In genomic region chr1:87214748-87215147, GRCm38 (mm10) we compare ENCODE assay signal across 8 mouse cellular contexts. TPM values are rescaled to one million over a fixed set of nuclear protein-coding genes. Genes with fewer than 3 reads are reported as not detected.
A peak's percentile ranks its signal among the peaks of the same experiment; 100 is the strongest.
DNase-seq lines count a peak whose midpoint lies in the region; ATAC-seq and TF ChIP-seq lines count a peak whose summit lies in the region.

No protein-coding gene starts in this region.

- H3K9ac ChIP-seq in liver, embryonic 12.5 days: peak overlapping the region; percentile 98

- no peaks in the 10 kb centered on the region for H3K9me3 ChIP-seq in heart, embryonic 10.5 days
- no peaks in the 10 kb centered on the region for H3K9me3 ChIP-seq in liver, embryonic 12.5 days (replicated peaks)

- peak overlapping the region; percentile 93 for H3K4me3 ChIP-seq in heart, embryonic 10.5 days
- H3K4me3 ChIP-seq in embryonic fibroblast, embryonic 13.5 days (ENCODE audit: insufficient read depth, low read length): peak overlapping the region; percentile 86
- H3K4me3 ChIP-seq in liver, embryonic 12.5 days: peak overlapping the region; percentile 96

- no peak for TF ChIP-seq CTCF in embryonic fibroblast, embryonic 13.5 days (IDR thresholded peaks at IDR 0.05; ENCODE audit: borderline replicate concordance, insufficient read depth, low read length)

- peak overlapping the region; percentile 100 for H3K27ac ChIP-seq in heart, embryonic 10.5 days
- no peak overlapping the region for H3K27ac ChIP-seq in embryonic fibroblast, embryonic 13.5 days (ENCODE audit: insufficient read depth, low read length)
- peak overlapping the region; percentile 99 for H3K27ac ChIP-seq in liver, embryonic 12.5 days

- peaks cover 8% of the 10 kb centered on the region for H3K36me3 ChIP-seq in heart, embryonic 10.5 days
- H3K36me3 ChIP-seq in liver, embryonic 12.5 days: peaks cover 41% of the 10 kb centered on the region

- whole genome bisulfite sequencing in heart, embryonic 10.5 days: 26% methylated on average over 4 of the region's 4 CpGs
- 9% methylated on average over 4 of the region's 4 CpGs for WGBS in liver, embryonic 12.5 days (ENCODE audit: insufficient replicate concordance)

- no peak for ATAC-seq in liver, embryonic 12.5 days

- DNase-seq in heart, embryonic 10.5 days (ENCODE audit: low spot score): no peak
- DNase-seq in heart, adult 8-10 months (ENCODE audit: low spot score): no peak
- peak; percentile 34 for DNase-seq in 416B (ENCODE audit: low read depth)
- no peak for DNase-seq in adrenal gland, postnatal 14 days
- no peak for DNase-seq in left cerebral cortex, postnatal 14 days (ENCODE audit: low spot score in 2 of 2)
- DNase-seq in testis, postnatal 14 days (ENCODE audit: low spot score): no peak

- H3K27me3 ChIP-seq in heart, embryonic 10.5 days (ENCODE audit: insufficient read depth, poor library complexity, severe bottlenecking): peaks cover 4% of the 10 kb centered on the region; the same call in 1 of the 2 replicates
- H3K27me3 ChIP-seq in liver, embryonic 12.5 days (replicated peaks): peaks cover 8% of the 10 kb centered on the region; the same call in 1 of the 2 replicates

- H3K4me1 ChIP-seq in heart, embryonic 10.5 days: peaks cover 23% of the 10 kb centered on the region
- H3K4me1 ChIP-seq in embryonic fibroblast, embryonic 13.5 days (ENCODE audit: control insufficient read depth, insufficient read depth, low read length): peaks cover 3% of the 10 kb centered on the region
- H3K4me1 ChIP-seq in liver, embryonic 12.5 days: peaks cover 49% of the 10 kb centered on the region

- 0 out of 2 replicates have a peak, but pooled peaks have one; percentile 24 for TF ChIP-seq POLR2A in embryonic fibroblast, embryonic 13.5 days (IDR thresholded peaks at IDR 0.05; ENCODE audit: low read depth, low read length)

- intact Hi-C loops in left cerebral cortex, postnatal 14 days (cut with DNase I): no loop called here

- peak overlapping the region; percentile 93 for H3K4me2 ChIP-seq in liver, embryonic 12.5 days

RNA-seq across cellular contexts. Expression of gene Eif4e2, which starts 1.0 kb away (rescaled TPM):
- 153 and 174 TPM in 2 replicates for polyA plus RNA-seq in heart, embryonic 10.5 days (2016; fragmentation: Nextera tagmentation; extraction: Ambion mirVana)
- total RNA-seq in heart, adult 8-10 months (2022): 10 to 100 TPM; 44.0 to 56.1 (median 49.0) TPM
- polyA plus RNA-seq in embryonic fibroblast, embryonic 13.5 days (2011; ENCODE audit: insufficient read length, low read depth, missing spikeins): 172 and 190 TPM in 2 replicates
- polyA plus RNA-seq in liver, embryonic 12.5 days (2016; fragmentation: Nextera tagmentation; extraction: Ambion mirVana): 114 and 117 TPM in 2 replicates
- 94.4 and 104 TPM in 2 replicates for total RNA-seq in adrenal gland, postnatal 14 days (2021)
- 10 to 100 TPM; 72.7 to 75.0 TPM for total RNA-seq in left cerebral cortex, postnatal 14 days (2021)

RNA-seq across cellular contexts. Expression of gene Chrng, which starts 10.3 kb away (rescaled TPM):
- 0.34 and 0.96 TPM in 2 replicates for polyA plus RNA-seq in heart, embryonic 10.5 days (2016; fragmentation: Nextera tagmentation; extraction: Ambion mirVana)
- not detected for total RNA-seq in heart, adult 8-10 months (2022)
- not detected in 2 replicates for polyA plus RNA-seq in embryonic fibroblast, embryonic 13.5 days (2011; ENCODE audit: insufficient read length, low read depth, missing spikeins)
- polyA plus RNA-seq in liver, embryonic 12.5 days (2016; fragmentation: Nextera tagmentation; extraction: Ambion mirVana): 0.52 and 0.54 TPM in 2 replicates
- total RNA-seq in adrenal gland, postnatal 14 days (2021): not detected in 2 replicates
- total RNA-seq in left cerebral cortex, postnatal 14 days (2021): not detected

RNA-seq across cellular contexts. Expression of gene Chrnd, which starts 24.3 kb away (rescaled TPM):
- polyA plus RNA-seq in heart, embryonic 10.5 days (2016; fragmentation: Nextera tagmentation; extraction: Ambion mirVana): 0.09 and 0.13 TPM in 2 replicates
- total RNA-seq in heart, adult 8-10 months (2022): not detected
- not detected in 2 replicates for polyA plus RNA-seq in embryonic fibroblast, embryonic 13.5 days (2011; ENCODE audit: insufficient read length, low read depth, missing spikeins)
- 0.07 TPM in 1 of 2 replicates, not detected in the other for polyA plus RNA-seq in liver, embryonic 12.5 days (2016; fragmentation: Nextera tagmentation; extraction: Ambion mirVana)
- total RNA-seq in adrenal gland, postnatal 14 days (2021): not detected in 2 replicates
- total RNA-seq in left cerebral cortex, postnatal 14 days (2021): not detected

RNA-seq across cellular contexts. Expression of gene Prss56, which starts 31.6 kb away (rescaled TPM):
- polyA plus RNA-seq in heart, embryonic 10.5 days (2016; fragmentation: Nextera tagmentation; extraction: Ambion mirVana): not detected in 2 replicates
- not detected for total RNA-seq in heart, adult 8-10 months (2022)
- polyA plus RNA-seq in embryonic fibroblast, embryonic 13.5 days (2011; ENCODE audit: insufficient read length, low read depth, missing spikeins): not detected in 2 replicates
- not detected in 2 replicates for polyA plus RNA-seq in liver, embryonic 12.5 days (2016; fragmentation: Nextera tagmentation; extraction: Ambion mirVana)
- not detected in 2 replicates for total RNA-seq in adrenal gland, postnatal 14 days (2021)
- 1 to 10 TPM; 8.0 to 10.0 TPM for total RNA-seq in left cerebral cortex, postnatal 14 days (2021)

RNA-seq across cellular contexts. Expression of gene Efhd1, which starts 49.4 kb away (rescaled TPM):
- polyA plus RNA-seq in heart, embryonic 10.5 days (2016; fragmentation: Nextera tagmentation; extraction: Ambion mirVana): 0.44 and 0.86 TPM in 2 replicates
- 1 to 10 TPM; 3.3 to 7.2 (median 4.5) TPM for total RNA-seq in heart, adult 8-10 months (2022)
- 0.38 and 0.49 TPM in 2 replicates for polyA plus RNA-seq in embryonic fibroblast, embryonic 13.5 days (2011; ENCODE audit: insufficient read length, low read depth, missing spikeins)
- polyA plus RNA-seq in liver, embryonic 12.5 days (2016; fragmentation: Nextera tagmentation; extraction: Ambion mirVana): not detected in 2 replicates
- 245 and 250 TPM in 2 replicates for total RNA-seq in adrenal gland, postnatal 14 days (2021)
- total RNA-seq in left cerebral cortex, postnatal 14 days (2021): 1 to 10 TPM; 4.8 to 6.3 TPM
